Mouse (Mus musculus) monocyte, adult 2 months (primary cell): ENCODE measurements around the gene Ifnb1.
"Not testable (repeated sequence)": the region's sequence is repeated elsewhere in the genome, so short reads cannot be mapped to it uniquely, and the experiment has no call there.

Experiments used
- DNase-seq, 2 experiments: peaks; one replicate each; pipeline ENCODE4 v3.0.0; 2022; ENCODE audit warnings: low spot score in 2 of 2, low read depth in 1 of 2

Gene Ifnb1

DNA sequence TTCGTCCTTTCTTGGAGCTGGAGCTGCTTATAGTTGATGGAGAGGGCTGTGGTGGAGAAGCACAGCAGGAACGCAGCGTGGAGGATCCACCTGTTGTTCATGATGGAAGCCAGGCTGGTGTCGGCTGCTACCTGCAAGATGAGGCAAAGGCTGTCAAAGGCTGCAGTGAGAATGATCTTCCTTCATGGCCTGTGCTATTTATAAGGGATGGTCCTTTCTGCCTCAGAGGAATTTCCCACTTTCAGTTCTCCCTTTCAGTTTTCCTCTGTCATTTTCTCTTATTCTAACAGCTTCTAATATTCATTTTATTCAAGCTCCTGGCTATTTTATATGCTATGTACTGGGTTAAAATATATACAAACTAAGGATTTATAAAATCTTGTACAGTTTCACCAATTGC, at the start of gene Ifnb1:
Gene Ifnb1 (minus strand): TSS at position 101 of the 400 bp plus-strand sequence.
- no peak for DNase-seq

DNA sequence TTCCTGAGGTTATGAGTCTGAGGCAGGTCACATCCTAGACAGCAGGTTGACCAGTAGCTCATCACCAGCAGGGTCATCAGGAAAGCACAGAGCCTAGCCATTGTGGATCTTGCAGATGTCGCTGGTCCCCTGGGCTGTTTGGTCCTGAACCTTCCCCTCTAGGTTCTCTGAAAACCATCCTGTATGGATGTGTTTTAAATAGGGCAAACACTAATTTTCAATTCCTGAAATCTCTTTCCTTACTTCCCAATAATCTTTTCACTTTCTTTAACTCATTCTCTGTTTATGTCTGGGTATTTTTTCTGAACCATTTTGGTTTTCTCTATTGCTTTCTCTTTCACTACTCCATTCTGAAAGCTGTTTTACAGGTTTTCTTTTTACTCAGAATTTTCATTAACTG, 49.1 kb upstream of the Ifnb1 start, which contains the start of gene Ifna14:
Gene Ifna14 (minus strand): TSS at position 101 of the 400 bp plus-strand sequence.
- no peak for DNase-seq

DNA sequence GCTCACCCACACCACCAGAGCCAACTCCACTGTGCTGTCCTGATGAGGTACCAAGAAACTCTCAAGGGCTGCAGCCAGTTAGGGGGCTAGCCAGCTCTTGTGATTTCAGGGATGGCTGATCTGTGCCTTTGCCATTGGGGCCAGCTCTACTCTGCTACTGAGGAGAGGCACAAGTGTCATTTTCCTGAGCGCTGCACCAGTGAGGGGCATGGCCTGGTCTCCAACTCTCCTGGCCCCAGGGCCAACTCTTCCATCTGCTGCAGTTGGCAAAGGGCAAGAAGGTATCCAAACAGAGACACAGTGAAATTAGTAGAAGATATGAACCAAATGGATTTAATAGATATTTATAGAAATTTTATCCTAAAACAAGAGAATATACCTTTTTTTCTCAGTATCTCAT, 39.2 kb upstream of the Ifnb1 start:
- no peak for DNase-seq

DNA sequence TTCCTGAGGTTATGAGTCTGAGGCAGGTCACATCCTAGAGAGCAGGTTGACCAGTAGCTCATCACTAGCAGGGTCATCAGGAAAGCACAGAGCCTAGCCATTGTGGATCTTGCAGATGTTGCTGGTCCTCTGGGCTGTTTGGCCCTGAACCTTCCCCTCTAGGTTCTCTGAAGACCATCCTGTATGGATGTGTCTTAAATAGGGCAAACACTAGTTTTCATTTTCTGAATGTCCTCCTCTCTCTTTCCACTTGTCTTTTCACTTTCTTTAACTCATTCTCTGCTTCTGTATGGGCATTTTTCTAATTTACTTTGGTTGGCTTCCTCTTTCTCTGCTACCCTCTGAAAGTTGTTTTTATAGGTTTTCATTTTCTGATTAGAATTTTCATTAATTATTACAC, 35.6 kb upstream of the Ifnb1 start, which contains the start of gene Ifna15:
Gene Ifna15 (minus strand): TSS at position 101 of the 400 bp plus-strand sequence.
- not testable (repeated sequence) for DNase-seq

DNA sequence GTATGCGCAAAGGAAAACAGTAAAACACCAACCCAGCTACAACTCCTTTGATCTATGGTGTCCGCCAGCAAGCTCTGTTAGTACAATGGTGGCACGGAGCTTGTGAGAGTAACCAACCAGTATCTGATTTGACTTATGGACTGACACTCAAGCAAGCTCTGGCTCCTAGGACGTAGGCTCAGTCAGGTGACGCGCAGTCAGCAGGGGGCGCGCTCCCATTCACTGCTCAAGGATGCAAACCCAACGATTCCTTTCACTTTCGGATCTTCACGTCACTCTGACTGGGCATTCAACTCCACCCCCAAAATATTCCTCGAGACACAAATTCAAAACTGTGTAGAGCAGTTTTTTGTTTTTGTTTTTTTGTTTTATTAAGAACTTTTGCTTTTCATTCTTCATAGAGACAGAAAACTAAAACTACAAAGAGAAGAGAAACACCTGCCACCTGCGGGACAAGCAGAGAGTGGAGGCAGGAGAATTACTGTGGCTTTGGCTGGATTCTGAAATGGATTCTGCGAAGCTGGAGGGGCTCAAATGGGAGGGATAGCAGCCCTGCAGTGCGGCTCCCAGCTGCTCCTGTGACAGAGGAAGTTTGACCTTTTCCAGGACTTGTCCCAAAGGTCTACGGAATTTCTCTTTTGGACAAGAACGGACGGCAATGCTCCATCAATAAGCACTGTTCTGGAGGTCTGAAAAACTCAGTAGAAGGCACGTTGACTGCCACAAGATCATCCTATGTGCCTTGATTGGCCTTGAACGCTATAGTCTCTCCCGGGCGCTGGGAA, 27.8 kb upstream of the Ifnb1 start:
- peak; percentile 41 to 57 for DNase-seq

GRCm38 (mm10) chr4:88547986-88548385, 25.4 kb upstream of the Ifnb1 start:
- no peak for DNase-seq

GRCm38 (mm10) chr4:88543649-88544234, 21.2 kb upstream of the Ifnb1 start:
- DNase-seq: no peak

DNA sequence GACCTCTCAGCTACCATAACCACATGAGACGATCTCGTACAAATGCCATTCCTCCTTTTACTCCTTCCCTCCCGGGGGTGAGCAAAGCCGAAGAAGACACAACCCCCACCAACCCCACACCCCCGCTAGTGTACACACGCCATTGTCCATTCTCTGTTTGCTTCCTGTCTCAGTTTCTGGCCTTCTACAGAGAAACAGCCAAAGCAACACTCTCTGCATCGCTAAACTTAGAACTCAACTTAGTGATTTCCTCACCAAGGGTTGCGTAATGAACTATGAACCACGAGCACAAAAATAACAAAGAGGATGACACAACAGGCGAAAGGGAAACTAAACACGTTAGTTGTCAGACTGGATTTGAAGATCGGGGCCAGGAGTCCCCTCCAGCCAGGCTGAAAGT, 14.8 kb upstream of the Ifnb1 start:
- peak; percentile 45 for DNase-seq

GRCm38 (mm10) chr4:88536640-88537039, 14.1 kb upstream of the Ifnb1 start:
- DNase-seq: no peak

DNA sequence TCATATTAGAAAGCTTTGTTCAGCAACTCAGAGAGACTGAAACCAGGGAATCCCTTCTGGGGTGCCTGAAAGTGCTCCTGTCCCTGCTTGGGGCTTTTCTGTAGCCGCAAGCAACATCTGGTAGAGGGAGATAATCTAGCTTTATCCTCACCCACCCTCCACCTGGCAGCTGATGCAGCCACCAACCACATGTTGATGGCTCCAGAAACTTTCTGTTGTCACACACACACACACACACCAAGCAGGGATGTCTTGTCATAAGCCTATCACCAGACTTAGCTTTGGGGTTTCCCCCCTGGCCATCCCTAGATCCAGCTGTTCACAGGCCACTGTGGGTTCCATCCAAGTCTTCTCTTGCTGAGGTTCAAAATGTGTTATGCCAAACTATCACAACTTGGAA, 13.2 kb upstream of the Ifnb1 start:
- no peak for DNase-seq

- DNase-seq: no peak
These were observed 12.3 kb upstream of the Ifnb1 start for GRCm38 (mm10) chr4:88534903-88535302.

DNA sequence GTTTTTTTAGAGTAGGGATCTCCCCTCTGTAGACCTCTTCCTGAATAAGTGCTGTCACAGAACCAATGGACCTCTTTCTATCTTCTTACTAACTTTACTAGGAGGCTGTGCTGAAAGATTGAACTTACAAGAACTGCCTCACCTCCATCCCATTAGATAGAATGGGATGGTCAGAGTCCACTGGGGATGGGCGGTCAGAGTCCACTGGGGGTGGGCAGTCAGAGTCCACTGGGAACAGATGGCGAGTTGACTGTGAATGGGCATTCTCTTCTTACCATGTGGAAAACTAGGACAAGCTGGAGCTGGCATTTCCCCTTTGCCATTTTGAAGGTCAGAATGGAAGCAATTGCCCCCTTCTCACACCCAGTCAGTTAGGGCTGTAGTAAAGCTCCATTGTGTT, 10.9 kb upstream of the Ifnb1 start:
- no peak for DNase-seq

- DNase-seq: no peak
These were observed 8.3 kb upstream of the Ifnb1 start for GRCm38 (mm10) chr4:88530892-88531291.

DNA sequence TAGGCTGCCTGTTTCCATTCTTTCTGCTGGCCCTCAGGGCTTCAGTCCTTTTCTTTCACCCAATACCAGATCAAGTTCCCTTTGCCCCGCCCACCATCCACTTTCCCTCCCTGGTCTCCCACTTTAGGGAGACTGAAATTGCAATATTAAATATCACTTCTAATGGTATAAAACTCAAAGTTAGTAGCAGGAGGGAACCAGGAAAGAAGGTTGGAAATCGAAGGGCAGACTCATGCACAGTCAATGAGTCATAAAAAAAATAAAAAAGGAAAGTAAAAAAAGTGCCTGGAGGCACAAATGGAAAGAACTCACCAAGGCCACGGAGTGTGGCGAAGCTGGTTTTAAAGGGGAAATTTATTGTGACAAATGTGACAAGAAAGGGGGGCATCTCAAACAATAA, 7.7 kb upstream of the Ifnb1 start:
- DNase-seq: no peak

- no peak for DNase-seq
These were observed 3.9 kb upstream of the Ifnb1 start for GRCm38 (mm10) chr4:88526379-88527049.

DNA sequence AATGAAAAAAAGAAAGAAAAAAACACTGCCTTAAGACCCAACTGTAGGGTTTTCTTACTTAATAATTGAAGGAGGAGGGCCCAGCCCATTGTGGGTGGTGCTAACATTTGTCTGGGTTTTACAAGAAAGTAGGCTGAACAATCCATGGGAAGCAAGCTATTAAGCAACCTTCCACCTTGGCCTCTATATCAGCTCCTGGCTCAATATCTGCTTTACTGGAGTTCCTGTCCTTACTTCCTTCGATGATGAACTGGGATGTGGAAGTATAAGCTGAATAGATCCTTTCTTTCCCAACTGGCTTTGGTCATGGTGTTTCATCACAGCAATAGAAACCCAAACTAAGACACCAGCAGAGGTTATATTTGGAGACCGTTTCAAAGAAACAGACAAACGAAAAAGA, 2.8 kb upstream of the Ifnb1 start:
- no peak for DNase-seq

DNA sequence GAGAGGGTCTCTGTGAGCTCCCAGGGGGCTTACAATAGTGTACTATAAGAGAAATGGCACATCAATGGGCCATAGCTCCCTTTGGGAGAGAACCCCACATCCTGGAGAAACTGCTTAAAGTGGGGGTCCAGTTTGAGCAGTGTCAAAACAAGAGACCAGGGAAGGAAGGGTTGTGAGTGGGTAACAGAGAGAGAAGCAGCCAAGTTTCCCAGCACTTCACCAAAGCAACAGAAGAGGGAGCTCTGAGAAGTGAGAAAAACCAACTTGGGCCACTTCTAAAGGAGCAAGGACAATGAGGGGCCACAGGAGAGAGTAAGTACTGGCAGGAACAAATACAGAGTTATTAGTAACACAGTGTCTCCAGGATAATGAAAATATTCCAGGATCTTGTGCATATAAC, 667 bp upstream of the Ifnb1 start:
- DNase-seq: no peak

DNA sequence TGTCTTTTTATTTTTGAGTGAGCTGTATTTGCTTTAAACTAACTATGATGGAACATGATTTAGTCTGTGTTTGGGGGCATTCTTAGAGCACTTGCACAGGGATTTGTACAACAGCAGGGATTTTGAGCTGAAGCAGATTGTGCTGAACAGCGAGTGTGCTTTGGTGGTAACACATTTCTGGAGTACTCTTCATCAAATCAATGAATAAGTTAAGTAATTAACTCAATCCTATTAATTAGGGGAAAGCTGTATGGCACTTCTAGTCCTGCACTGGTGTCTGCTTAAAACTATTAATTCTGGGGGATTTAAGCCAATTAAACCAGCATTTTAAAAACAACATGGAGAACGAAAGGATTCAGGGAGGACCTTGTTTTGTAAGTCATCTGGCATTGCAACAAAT, 4.6 kb downstream of the Ifnb1 start:
- DNase-seq: no peak

GRCm38 (mm10) chr4:88515711-88516211, 6.8 kb downstream of the Ifnb1 start:
- no peak for DNase-seq

- DNase-seq: no peak
These were observed 7.3 kb downstream of the Ifnb1 start for GRCm38 (mm10) chr4:88515250-88515649.

DNA sequence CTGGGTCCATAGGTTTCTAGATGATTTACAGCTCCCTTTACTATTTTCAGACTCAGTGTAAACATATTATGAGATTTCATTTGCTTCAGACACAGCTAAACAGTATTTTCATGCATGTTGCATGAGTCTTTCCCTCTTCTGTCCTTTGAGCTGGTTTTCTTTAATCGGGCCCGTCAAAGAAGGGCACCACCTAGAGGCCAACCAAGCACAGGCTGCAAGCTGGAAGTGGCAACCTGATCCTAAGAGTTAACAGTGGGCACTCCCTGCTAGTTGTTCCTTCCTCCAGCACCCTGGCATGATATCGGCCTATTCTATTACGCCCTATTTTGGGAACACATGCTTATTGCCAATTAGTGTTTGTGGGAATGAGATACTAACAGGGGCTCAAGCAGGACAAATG, 8.2 kb downstream of the Ifnb1 start:
- no peak for DNase-seq

- DNase-seq: no peak
These were observed 8.8 kb downstream of the Ifnb1 start for GRCm38 (mm10) chr4:88513743-88514142.
